Mouse (Mus musculus) lung, postnatal 0 days (tissue): ENCODE measurements around the gene Mtr. TPM values are rescaled to one million over a fixed set of nuclear protein-coding genes. Genes with fewer than 3 reads are reported as not detected.

ENCODE experiments used
- ATAC-seq: fragments of 200-750 bp; cut with Nextera tagmentation; 2 replicates; pipeline ENCODE4 v1.8.0; 2017; ENCODE audit warnings: moderate library complexity
- DNase-seq: peaks from one replicate; pipeline ENCODE4 v3.0.0-alpha.2; 2016; ENCODE audit warnings: low spot score
- H3K27ac ChIP-seq: fragments of 300-500 bp; sonication (generic); 2 replicates; pipeline ENCODE4 v1.5.1; 2014; ENCODE audit warnings: antibody characterized with exemption, mild to moderate bottlenecking, low read length, mixed read lengths
- H3K27me3 ChIP-seq: fragments of 300-500 bp; sonication (generic); replicated peaks from 2 replicates; pipeline ENCODE4 v1.6.1; 2014; ENCODE audit warnings: low read length, mixed read lengths; ENCODE audit not compliant: insufficient read depth
- H3K36me3 ChIP-seq: fragments of 300-500 bp; sonication (generic); 2 replicates; pipeline ENCODE4 v1.6.1; 2014; ENCODE audit warnings: low read length, mixed read lengths; ENCODE audit not compliant: insufficient read depth
- H3K4me1 ChIP-seq: fragments of 300-500 bp; sonication (generic); 2 replicates; pipeline ENCODE4 v1.6.1; 2014; ENCODE audit warnings: antibody characterized with exemption, low read depth, low read length, mixed read lengths; ENCODE audit not compliant: insufficient read depth
- H3K4me2 ChIP-seq: fragments of 300-500 bp; sonication (generic); replicated peaks from 2 replicates; pipeline ENCODE4 v1.6.1; 2014; ENCODE audit warnings: low read depth, mild to moderate bottlenecking, low read length, moderate library complexity, mixed read lengths
- H3K4me3 ChIP-seq: fragments of 300-500 bp; sonication (generic); 2 replicates; pipeline ENCODE4 v1.5.1; 2014; ENCODE audit warnings: low read depth, low read length
- H3K9ac ChIP-seq: fragments of 300-500 bp; sonication (generic); replicated peaks from 2 replicates; pipeline ENCODE4 v1.6.1; 2014; ENCODE audit warnings: low read depth, mild to moderate bottlenecking
- H3K9me3 ChIP-seq: fragments of 300-500 bp; sonication (generic); 2 replicates; pipeline ENCODE4 v1.6.1; 2016; ENCODE audit warnings: low read length, mixed read lengths
- CTCF ChIP-seq: IDR thresholded peaks from 2 replicates; pipeline ENCODE4 v1.5.1; 2016; ENCODE audit warnings: antibody characterized with exemption, mild to moderate bottlenecking
- EP300 ChIP-seq: IDR thresholded peaks from 2 replicates; pipeline ENCODE4 v1.6.1; 2016; ENCODE audit warnings: antibody characterized with exemption, mild to moderate bottlenecking, control low read depth
- WGBS: fragments of 180-500 bp; shearing (Covaris S2); extraction: QIAGEN DNeasy Blood & Tissue Kit; methylation state at CpG from one replicate; pipeline ENCODE4 v1.1.7; 2014; 5-methylcytosine and 5-hydroxymethylcytosine counted together
- polyA plus RNA-seq: library from polyadenylated mRNA; unstranded; fragments of >200 nt; fragmentation: Nextera tagmentation; extraction: Ambion mirVana; gene quantifications from 2 replicates; pipeline ENCODE4 v1.2.1, GENCODE M21; 2015

The Mtr gene
- polyA plus RNA-seq, 1 experiment from 2014 or later = 5.2 TPM

- no peaks in the 10 kb centered on the region for H3K9me3 ChIP-seq
- TF ChIP-seq EP300 (no peak), CTCF (no peak)
- 92% methylated on average over 3 of the region's 3 CpGs for WGBS
- no peak overlapping the region for H3K4me3 ChIP-seq
- H3K27ac ChIP-seq = no peak overlapping the region
- peaks cover 9% of the 10 kb centered on the region; the same call in 1 of the 2 replicates for H3K36me3 ChIP-seq
- no peaks in the 10 kb centered on the region for H3K27me3 ChIP-seq
- no peak overlapping the region for H3K9ac ChIP-seq
- H3K4me2 ChIP-seq = no peak overlapping the region
- 0 out of 2 replicates have a peak, but pooled peaks cover under 1% of the 10 kb centered on the region for H3K4me1 ChIP-seq
- ATAC-seq = no peak
- DNase-seq = no peak
These were observed 7.4 kb downstream of the Mtr start for GRCm38 (mm10) chr13:12250496-12250895.

- no peaks in the 10 kb centered on the region for H3K27me3 ChIP-seq
- DNase-seq (no peak), ATAC-seq (no peak)
- no peaks in the 10 kb centered on the region for H3K4me1 ChIP-seq
- TF ChIP-seq EP300 (no peak), CTCF (no peak)
- H3K4me2 ChIP-seq = no peak overlapping the region
- H3K27ac ChIP-seq = no peak overlapping the region
- no peak overlapping the region for H3K4me3 ChIP-seq
- H3K9me3 ChIP-seq = no peaks in the 10 kb centered on the region
- H3K9ac ChIP-seq = no peak overlapping the region
- H3K36me3 ChIP-seq = peaks cover 9% of the 10 kb centered on the region; the same call in 1 of the 2 replicates
- 74% methylated on average over 8 of the region's 8 CpGs for WGBS
These were observed 8.6 kb downstream of the Mtr start for GRCm38 (mm10) chr13:12249195-12249898.

GRCm38 (mm10) chr13:12245938-12246337 lies 12.0 kb downstream of the Mtr start:
- no peak overlapping the region for H3K9ac ChIP-seq
- H3K27me3 ChIP-seq = no peaks in the 10 kb centered on the region
- no peak for ATAC-seq
- H3K4me1 ChIP-seq = no peaks in the 10 kb centered on the region
- WGBS = 94% methylated on average over 2 of the region's 2 CpGs
- H3K9me3 ChIP-seq = no peaks in the 10 kb centered on the region
- H3K4me2 ChIP-seq = no peak overlapping the region
- DNase-seq = no peak
- no peak overlapping the region for H3K27ac ChIP-seq
- H3K36me3 ChIP-seq = peaks cover 27% of the 10 kb centered on the region
- H3K4me3 ChIP-seq = no peak overlapping the region
- TF ChIP-seq EP300 = no peak
- no peak for TF ChIP-seq CTCF

GRCm38 (mm10) chr13:12243991-12244390 lies 13.9 kb downstream of the Mtr start:
- DNase-seq (no peak), ATAC-seq (no peak)
- Histone ChIP-seq H3K9ac (no peak overlapping the region), H3K4me1 (no peaks in the 10 kb centered on the region), H3K36me3 (peaks cover 18% of the 10 kb centered on the region; the same call in 1 of the 2 replicates), H3K27me3 (no peaks in the 10 kb centered on the region), H3K27ac (no peak overlapping the region), H3K4me3 (no peak overlapping the region), H3K4me2 (no peak overlapping the region), H3K9me3 (no peaks in the 10 kb centered on the region)
- TF ChIP-seq EP300 = no peak
- TF ChIP-seq CTCF = no peak
- 76% methylated on average over 4 of the region's 4 CpGs for WGBS

- TF ChIP-seq EP300 (no peak), CTCF (no peak)
- DNase-seq (no peak), ATAC-seq (no peak)
- no peak overlapping the region for H3K27ac ChIP-seq
- no peak overlapping the region for H3K4me2 ChIP-seq
- H3K4me3 ChIP-seq = no peak overlapping the region
- H3K36me3 ChIP-seq = peaks cover 22% of the 10 kb centered on the region
- 88% methylated on average over 4 of the region's 4 CpGs for WGBS
- no peaks in the 10 kb centered on the region for H3K27me3 ChIP-seq
- no peak overlapping the region for H3K9ac ChIP-seq
- H3K9me3 ChIP-seq = no peaks in the 10 kb centered on the region
- no peaks in the 10 kb centered on the region for H3K4me1 ChIP-seq
These were observed 25.8 kb downstream of the Mtr start for GRCm38 (mm10) chr13:12232141-12232540.

GRCm38 (mm10) chr13:12228248-12228647 lies 29.7 kb downstream of the Mtr start:
- no peak overlapping the region for H3K4me2 ChIP-seq
- no peaks in the 10 kb centered on the region for H3K27me3 ChIP-seq
- H3K4me3 ChIP-seq = no peak overlapping the region
- H3K36me3 ChIP-seq = peaks cover 33% of the 10 kb centered on the region
- H3K9me3 ChIP-seq = no peaks in the 10 kb centered on the region
- no peaks in the 10 kb centered on the region for H3K4me1 ChIP-seq
- WGBS = 60% methylated on average over 4 of the region's 4 CpGs
- ATAC-seq (no peak), DNase-seq (no peak)
- no peak for TF ChIP-seq EP300
- no peak for TF ChIP-seq CTCF
- H3K9ac ChIP-seq = no peak overlapping the region
- H3K27ac ChIP-seq = no peak overlapping the region
